Mouse (Mus musculus): ENCODE measurements around the gene Zpr1.

DNA sequence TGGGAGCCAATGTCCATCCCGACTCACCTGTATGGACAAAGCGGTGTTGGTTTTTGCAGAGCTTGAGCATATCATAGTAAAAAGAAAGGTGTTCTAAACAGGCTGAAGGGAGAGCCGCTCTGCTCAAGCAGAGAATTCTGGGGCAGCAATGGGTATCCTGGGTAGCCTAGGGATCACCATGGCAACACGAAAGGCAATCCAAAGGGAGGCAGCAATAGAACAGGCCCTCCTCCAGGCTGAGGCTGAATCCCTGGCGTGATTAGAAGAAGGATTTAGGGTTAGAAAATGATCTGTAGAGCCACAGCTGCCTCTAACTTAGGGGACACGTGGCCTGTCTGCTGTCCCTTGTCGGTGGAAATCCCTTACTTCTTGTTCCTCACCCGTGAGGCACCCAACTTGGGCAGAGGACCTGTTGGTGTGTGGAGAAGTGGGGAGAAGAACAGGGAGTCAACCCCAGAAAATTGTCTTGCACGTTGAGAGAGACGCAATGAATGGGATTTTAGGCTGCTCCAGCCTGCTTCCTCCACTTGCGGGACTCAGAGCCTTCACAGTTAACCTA lies 43.0 kb downstream of the Zpr1 start:
- TF ChIP-seq CTCF (IDR thresholded peaks at IDR 0.05; ENCODE audit: borderline replicate concordance, control insufficient read depth, extremely low read depth, insufficient read depth, low read length, poor library complexity) (no peak), POLR2A (IDR thresholded peaks at IDR 0.05; ENCODE audit: control insufficient read depth, extremely low read depth, insufficient read depth, low read length, poor library complexity) (no peak)
